Mouse (Mus musculus) ovary, postnatal 10 days (tissue): Measurements from ENCODE around the gene Tkfc.
"Not testable (repeated sequence)": the region's sequence is repeated elsewhere in the genome, so short reads cannot be mapped to it uniquely, and the experiment has no call there.

ENCODE experiments used
- DNase-seq: peaks from one replicate; pipeline ENCODE4 v3.0.0; 2022; ENCODE audit warnings: low spot score

The Tkfc gene

GRCm38 (mm10) chr19:10587231-10587630 is 18.2 kb downstream of the Tkfc start:
- no peak for DNase-seq

GRCm38 (mm10) chr19:10585112-10585511 is 20.3 kb downstream of the Tkfc start:
- no peak for DNase-seq

GRCm38 (mm10) chr19:10583550-10584146 is 21.8 kb downstream of the Tkfc start:
- no peak for DNase-seq

- no peak for DNase-seq
Measured at GRCm38 (mm10) chr19:10581984-10582383, 23.5 kb downstream of the Tkfc start.

- no peak for DNase-seq
Measured at GRCm38 (mm10) chr19:10580761-10581160, 24.7 kb downstream of the Tkfc start.

- DNase-seq = no peak
Measured at GRCm38 (mm10) chr19:10580102-10580501, 25.4 kb downstream of the Tkfc start.

GRCm38 (mm10) chr19:10576690-10577561 is 28.5 kb downstream of the Tkfc start, which contains the start of the genes Cyb561a3 and Tmem138:
TSS of gene Cyb561a3 (plus strand) at chr19:10577172.
TSS of gene Tmem138 (minus strand) at chr19:10577362.
- DNase-seq = peak; percentile 75

GRCm38 (mm10) chr19:10569627-10570026 is 35.8 kb downstream of the Tkfc start:
- DNase-seq = no peak

- DNase-seq = no peak
Measured at GRCm38 (mm10) chr19:10565217-10565616, 40.2 kb downstream of the Tkfc start.

GRCm38 (mm10) chr19:10564278-10564677 is 41.2 kb downstream of the Tkfc start:
- DNase-seq = no peak

- no peak for DNase-seq
Measured at GRCm38 (mm10) chr19:10562351-10562750, 43.1 kb downstream of the Tkfc start.

- DNase-seq = no peak
Measured at GRCm38 (mm10) chr19:10561558-10562314, 43.7 kb downstream of the Tkfc start.

GRCm38 (mm10) chr19:10560108-10560507 is 45.3 kb downstream of the Tkfc start:
- no peak for DNase-seq

- DNase-seq = not testable (repeated sequence)
Measured at GRCm38 (mm10) chr19:10557837-10558375, 47.5 kb downstream of the Tkfc start.

GRCm38 (mm10) chr19:10557430-10557829 is 48.0 kb downstream of the Tkfc start:
- DNase-seq = no peak

GRCm38 (mm10) chr19:10557001-10557400 is 48.5 kb downstream of the Tkfc start:
- no peak for DNase-seq

GRCm38 (mm10) chr19:10555624-10556510 is 49.6 kb downstream of the Tkfc start, which contains the start of gene Tmem216:
TSS of gene Tmem216 (minus strand) at chr19:10556238.
- peak; percentile 61 for DNase-seq

- no peak for DNase-seq
Measured at GRCm38 (mm10) chr19:10539454-10539853, 66.0 kb downstream of the Tkfc start.
